8 mouse cellular contexts compared by ENCODE assay signal in the genomic region with DNA sequence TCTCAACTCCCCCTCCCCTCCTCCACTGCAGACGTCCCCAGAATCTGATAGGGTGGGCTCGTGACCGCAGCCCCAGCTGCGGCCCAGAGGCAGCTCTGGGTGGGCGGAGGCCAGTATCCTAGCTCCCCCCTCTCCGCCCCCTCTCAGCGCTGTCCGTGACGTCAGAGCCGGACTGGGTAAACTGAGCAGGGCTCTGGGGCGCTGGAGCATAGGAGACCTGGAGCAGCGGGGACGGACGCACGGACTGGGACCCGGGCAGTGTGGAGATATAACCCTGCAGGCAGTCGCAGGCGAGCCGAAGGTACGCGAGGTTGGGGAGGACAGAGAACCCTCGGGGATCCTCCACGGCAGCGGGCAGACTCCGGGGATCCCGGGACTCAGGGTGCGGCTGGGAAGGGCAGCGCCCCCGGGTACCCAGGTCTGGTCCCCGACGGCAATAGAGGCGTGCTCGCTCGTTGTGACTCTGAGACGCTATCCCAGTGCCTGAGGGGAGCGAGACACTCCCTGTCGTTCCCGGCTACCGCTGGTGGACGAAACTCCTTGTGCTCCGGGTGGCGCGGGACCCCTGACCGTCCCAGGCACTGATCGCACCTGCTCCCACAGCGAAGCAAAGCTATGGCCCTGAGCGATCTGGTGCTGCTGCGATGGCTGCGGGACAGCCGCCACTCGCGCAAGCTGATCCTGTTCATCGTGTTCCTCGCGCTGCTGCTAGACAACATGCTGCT. TPM values are rescaled to one million over a fixed set of nuclear protein-coding genes. Genes with fewer than 3 reads are reported as not detected.
DNase-seq lines count a peak whose midpoint lies in the region; ATAC-seq and TF ChIP-seq lines count a peak whose summit lies in the region.

A gene (plus strand): TSS at position 179 of the 725 bp plus-strand sequence.

- H3K9ac ChIP-seq in embryonic facial prominence, embryonic 12.5 days, result peak within 1 kb of the TSS; percentile 21; the same call in 1 of the 2 replicates
- H3K9ac ChIP-seq in hindbrain, postnatal 0 days (replicated peaks; ENCODE audit: low read length), result 0 out of 2 replicates have a peak within 1 kb of the TSS, but pooled peaks have one; percentile 41
- peak within 1 kb of the TSS; percentile 47 for H3K9ac ChIP-seq in midbrain, embryonic 11.5 days (ENCODE audit: low read length)

- peak within 1 kb of the TSS; percentile 41 for H3K4me3 ChIP-seq in embryonic facial prominence, embryonic 12.5 days
- peak within 1 kb of the TSS; percentile 35 for H3K4me3 ChIP-seq in hindbrain, postnatal 0 days (ENCODE audit: low read length)
- H3K4me3 ChIP-seq in midbrain, embryonic 11.5 days (ENCODE audit: low read depth, low read length), result peak within 1 kb of the TSS; percentile 40

- H3K27me3 ChIP-seq in embryonic facial prominence, embryonic 12.5 days, result peaks cover 27% of the 10 kb centered on the region; the same call in 1 of the 2 replicates
- H3K27me3 ChIP-seq in hindbrain, postnatal 0 days (ENCODE audit: insufficient read depth, low read length), result peaks cover 8% of the 10 kb centered on the region
- peaks cover 31% of the 10 kb centered on the region for H3K27me3 ChIP-seq in midbrain, embryonic 11.5 days (ENCODE audit: control insufficient read depth, insufficient read depth, low read length)

- DNase-seq in right cerebral cortex, postnatal 4 days, result peak; percentile 18
- no peak for DNase-seq in right cerebral cortex, adult 18-20 months
- peak; percentile 22 for DNase-seq in hindbrain, postnatal 0 days (ENCODE audit: low spot score)
- DNase-seq in midbrain, embryonic 11.5 days (ENCODE audit: low spot score, missing footprints), result peak; percentile 95
- peak; percentile 60 for DNase-seq in thymus, postnatal 4 days
- no peak for DNase-seq in frontal cortex, postnatal 10 days (ENCODE audit: low spot score in 2 of 2)
- no peak for DNase-seq in right cerebral cortex, postnatal 14 days

- TF ChIP-seq CTCF in hindbrain, postnatal 0 days (IDR thresholded peaks at IDR 0.05; ENCODE audit: low read depth), result no peak

- no peaks in the 10 kb centered on the region for H3K36me3 ChIP-seq in embryonic facial prominence, embryonic 12.5 days
- H3K36me3 ChIP-seq in hindbrain, postnatal 0 days (ENCODE audit: insufficient read depth, low read length), result no peaks in the 10 kb centered on the region
- H3K36me3 ChIP-seq in midbrain, embryonic 11.5 days (ENCODE audit: control insufficient read depth, insufficient read depth, low read length), result no peaks in the 10 kb centered on the region

- WGBS in embryonic facial prominence, embryonic 12.5 days, result 1% methylated on average over 55 of the region's 55 CpGs
- WGBS in hindbrain, postnatal 0 days, result under 1% methylated on average over 53 of the region's 55 CpGs
- under 1% methylated on average over 55 of the region's 55 CpGs for WGBS in midbrain, embryonic 11.5 days

- peaks cover 14% of the 10 kb centered on the region; the same call in 1 of the 2 replicates for H3K4me1 ChIP-seq in embryonic facial prominence, embryonic 12.5 days
- H3K4me1 ChIP-seq in hindbrain, postnatal 0 days (ENCODE audit: insufficient read depth, low read length), result peaks cover 5% of the 10 kb centered on the region; the same call in 1 of the 2 replicates
- H3K4me1 ChIP-seq in midbrain, embryonic 11.5 days (ENCODE audit: control insufficient read depth, insufficient read depth, low read length), result peaks cover 20% of the 10 kb centered on the region

- no peaks in the 10 kb centered on the region for H3K9me3 ChIP-seq in embryonic facial prominence, embryonic 12.5 days
- no peaks in the 10 kb centered on the region for H3K9me3 ChIP-seq in hindbrain, postnatal 0 days (ENCODE audit: low read length)
- peaks cover 2% of the 10 kb centered on the region; the same call in 1 of the 2 replicates for H3K9me3 ChIP-seq in midbrain, embryonic 11.5 days (ENCODE audit: control insufficient read depth, low read length)

- peak within 1 kb of the TSS; percentile 87 for H3K4me2 ChIP-seq in embryonic facial prominence, embryonic 12.5 days (replicated peaks)
- peak within 1 kb of the TSS; percentile 62 for H3K4me2 ChIP-seq in hindbrain, postnatal 0 days (ENCODE audit: low read depth, low read length)
- peak within 1 kb of the TSS; percentile 80 for H3K4me2 ChIP-seq in midbrain, embryonic 11.5 days

- peak; percentile 81 for ATAC-seq in embryonic facial prominence, embryonic 12.5 days (ENCODE audit: insufficient number of reproducible peaks, insufficient read depth, low FRiP score, low TSS enrichment)
- peak; percentile 53 for ATAC-seq in hindbrain, postnatal 0 days
- peak; percentile 90 for ATAC-seq in midbrain, embryonic 11.5 days (ENCODE audit: low FRiP score)

- H3K27ac ChIP-seq in embryonic facial prominence, embryonic 12.5 days, result no peak within 1 kb of the TSS
- no peak within 1 kb of the TSS for H3K27ac ChIP-seq in hindbrain, postnatal 0 days
- H3K27ac ChIP-seq in midbrain, embryonic 11.5 days (ENCODE audit: low read depth, low read length), result no peak within 1 kb of the TSS

RNA-seq across cellular contexts. Expression of the gene that starts here (rescaled TPM):
- polyA plus RNA-seq in embryonic facial prominence, embryonic 12.5 days (2016; fragmentation: Nextera tagmentation; extraction: Ambion mirVana), result 8.1 and 10.4 TPM in 2 replicates
- 11.4 and 13.7 TPM in 2 replicates for total RNA-seq in hindbrain, postnatal 0 days (2014; rRNA removed)
- polyA plus RNA-seq in hindbrain, postnatal 0 days (2015; fragmentation: Nextera tagmentation; extraction: Ambion mirVana), result 21.3 and 21.7 TPM in 2 replicates
- 16.0 and 19.0 TPM in 2 replicates for polyA plus RNA-seq in midbrain, embryonic 11.5 days (2014; fragmentation: Nextera tagmentation; extraction: Ambion mirVana)

Comparison
In these comparisons a context has a peak if more than half of its experiments do, and no peak if none do; other contexts are left out.
1. DNase-seq: peak in right cerebral cortex, postnatal 4 days (single experiment), hindbrain, postnatal 0 days (single experiment), midbrain, embryonic 11.5 days (single experiment) and thymus, postnatal 4 days (single experiment); none in right cerebral cortex, adult 18-20 months (single experiment), frontal cortex, postnatal 10 days (0 of 2) and right cerebral cortex, postnatal 14 days (single experiment).
2. Peak in every context shown above with its lines, with median percentiles within 50 percentile points of each other: ATAC-seq, H3K4me2 ChIP-seq, H3K4me3 ChIP-seq and H3K9ac ChIP-seq.